Mouse (Mus musculus) kidney, adult 2 months (tissue): Measurements from ENCODE around the gene Grik5.

Experiments used
- CTCF ChIP-seq: fragments of 200-500 bp; conservative IDR thresholded peaks from 2 replicates; pipeline ENCODE4 v1.5.1; 2011; ENCODE audit warnings: low read depth, mild to moderate bottlenecking, control low read depth, low read length, moderate library complexity, mixed read lengths; ENCODE audit not compliant: insufficient read depth, insufficient read length
- POLR2A ChIP-seq: fragments of 200-500 bp; IDR thresholded peaks from one replicate; pipeline ENCODE4 v1.6.1; 2011; ENCODE audit warnings: low read depth, low read length, control low read depth

DNA sequence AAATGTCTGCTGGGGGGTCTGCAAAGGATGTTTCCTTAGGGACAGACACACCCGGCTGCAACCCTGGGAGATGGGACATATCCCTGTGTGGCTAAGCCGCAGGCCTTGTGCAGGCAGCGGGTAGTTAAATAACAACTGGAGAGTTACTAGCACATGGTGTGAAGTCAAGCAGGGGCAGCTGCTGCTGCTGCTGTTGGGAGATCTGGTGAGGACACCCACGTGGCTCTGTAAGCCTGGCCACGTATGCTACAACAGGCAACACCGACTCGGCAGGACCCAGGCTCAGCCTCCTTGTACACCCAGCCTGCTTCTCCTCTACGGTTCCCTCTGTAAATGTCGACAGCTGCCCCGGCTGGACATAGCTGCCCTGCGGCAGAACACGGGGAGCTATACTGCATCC, 30.2 kb downstream of the Grik5 start:
- TF ChIP-seq CTCF, result no peak
- no peak for TF ChIP-seq POLR2A
